Mouse (Mus musculus) liver, embryonic 13.5 days (tissue): ENCODE measurements around the gene Agpat3. TPM values are rescaled to one million over a fixed set of nuclear protein-coding genes. Genes with fewer than 3 reads are reported as not detected.
A peak's percentile ranks its signal among the peaks of the same experiment; 100 is the strongest.

ENCODE experiments used
- ATAC-seq: fragments of 200-750 bp; cut with Nextera tagmentation; 2 replicates; pipeline ENCODE4 v1.8.0; 2017; ENCODE audit warnings: low read depth, mild to moderate bottlenecking, moderate number of reproducible peaks, moderate library complexity
- DNase-seq: peaks from one replicate; pipeline ENCODE4 v3.0.0; 2022
- H3K27ac ChIP-seq: fragments of 300-500 bp; sonication (generic); 2 replicates; pipeline ENCODE4 v1.5.1; 2015; ENCODE audit warnings: moderate library complexity, mild to moderate bottlenecking, inconsistent platforms
- H3K27me3 ChIP-seq: fragments of 300-500 bp; sonication (generic); 2 replicates; pipeline ENCODE4 v1.6.1; 2015; ENCODE audit warnings: mild to moderate bottlenecking, inconsistent platforms
- H3K36me3 ChIP-seq: fragments of 300-500 bp; sonication (generic); 2 replicates; pipeline ENCODE4 v1.6.1; 2015; ENCODE audit warnings: mild to moderate bottlenecking, inconsistent platforms
- H3K4me1 ChIP-seq: fragments of 300-500 bp; sonication (generic); replicated peaks from 2 replicates; pipeline ENCODE4 v1.6.1; 2015; ENCODE audit warnings: inconsistent platforms
- H3K4me2 ChIP-seq: fragments of 300-500 bp; sonication (generic); 2 replicates; pipeline ENCODE4 v1.6.1; 2015; ENCODE audit warnings: inconsistent platforms, mild to moderate bottlenecking, moderate library complexity
- H3K4me3 ChIP-seq: fragments of 300-500 bp; sonication (generic); replicated peaks from 2 replicates; pipeline ENCODE4 v1.5.1; 2015; ENCODE audit warnings: mild to moderate bottlenecking, inconsistent platforms
- H3K9ac ChIP-seq: fragments of 300-500 bp; sonication (generic); 2 replicates; pipeline ENCODE4 v1.6.1; 2015; ENCODE audit warnings: mild to moderate bottlenecking, inconsistent platforms
- H3K9me3 ChIP-seq: fragments of 300-500 bp; sonication (generic); replicated peaks from 2 replicates; pipeline ENCODE4 v1.6.1; 2016; ENCODE audit warnings: inconsistent platforms
- WGBS: fragments of 180-500 bp; shearing (Covaris S2); methylation state at CpG from one replicate; pipeline ENCODE4 v1.1.7; 2015; ENCODE audit not compliant: insufficient replicate concordance; 5-methylcytosine and 5-hydroxymethylcytosine counted together
- polyA plus RNA-seq: library from polyadenylated mRNA; unstranded; fragments of >200 nt; fragmentation: Nextera tagmentation; extraction: Ambion mirVana; gene quantifications from 2 replicates; pipeline ENCODE4 v1.2.1, GENCODE M21; 2015

Gene Agpat3
- polyA plus RNA-seq, 1 experiment from 2014 or later = 19.5 TPM

- Histone ChIP-seq H3K9ac (no peak overlapping the region), H3K36me3 (no peaks in the 10 kb centered on the region), H3K27ac (no peak overlapping the region), H3K27me3 (peaks cover 8% of the 10 kb centered on the region), H3K4me1 (no peaks in the 10 kb centered on the region), H3K4me3 (no peak overlapping the region), H3K9me3 (0 out of 2 replicates have a peak, but pooled peaks cover under 1% of the 10 kb centered on the region), H3K4me2 (no peak overlapping the region)
- DNase-seq = no peak
- WGBS = 59% methylated on average over 3 of the region's 3 CpGs
- ATAC-seq = no peak
Measured at GRCm38 (mm10) chr10:78383567-78383966, 31.3 kb upstream of the Agpat3 start.

- Histone ChIP-seq H3K4me3 (no peak overlapping the region), H3K9me3 (0 out of 2 replicates have a peak, but pooled peaks cover 5% of the 10 kb centered on the region), H3K4me1 (peaks cover 2% of the 10 kb centered on the region; the same call in 1 of the 2 replicates), H3K27ac (no peak overlapping the region), H3K27me3 (peaks cover 6% of the 10 kb centered on the region; the same call in 1 of the 2 replicates), H3K9ac (no peak overlapping the region), H3K36me3 (no peaks in the 10 kb centered on the region), H3K4me2 (no peak overlapping the region)
- DNase-seq (no peak), ATAC-seq (no peak)
- WGBS = 88% methylated on average over 7 of the region's 7 CpGs
Measured at GRCm38 (mm10) chr10:78378516-78378915, 26.2 kb upstream of the Agpat3 start.

- ATAC-seq (peak; percentile 72), DNase-seq (peak; percentile 73)
- Histone ChIP-seq H3K9ac (no peak overlapping the region), H3K9me3 (no peaks in the 10 kb centered on the region), H3K36me3 (no peaks in the 10 kb centered on the region), H3K4me2 (peak overlapping the region; percentile 50), H3K27ac (no peak overlapping the region; the same call in 1 of the 2 replicates), H3K4me1 (peaks cover 42% of the 10 kb centered on the region), H3K4me3 (peak overlapping the region; percentile 25), H3K27me3 (peaks cover 6% of the 10 kb centered on the region; the same call in 1 of the 2 replicates)
- WGBS = 42% methylated on average over 27 of the region's 27 CpGs
Measured at GRCm38 (mm10) chr10:78372681-78373668, 20.7 kb upstream of the Agpat3 start.

GRCm38 (mm10) chr10:78371746-78372145 is 19.5 kb upstream of the Agpat3 start:
- Histone ChIP-seq H3K36me3 (no peaks in the 10 kb centered on the region), H3K9ac (no peak overlapping the region), H3K4me3 (no peak overlapping the region), H3K9me3 (no peaks in the 10 kb centered on the region), H3K4me1 (peaks cover 54% of the 10 kb centered on the region), H3K27me3 (peaks cover 6% of the 10 kb centered on the region; the same call in 1 of the 2 replicates), H3K27ac (no peak overlapping the region), H3K4me2 (no peak overlapping the region)
- no peak for DNase-seq
- no peak for ATAC-seq
- WGBS = 67% methylated on average over 6 of the region's 6 CpGs

GRCm38 (mm10) chr10:78367586-78367985 is 15.3 kb upstream of the Agpat3 start:
- no peak for DNase-seq
- Histone ChIP-seq H3K9me3 (no peaks in the 10 kb centered on the region), H3K36me3 (no peaks in the 10 kb centered on the region), H3K27me3 (0 out of 2 replicates have a peak, but pooled peaks cover 7% of the 10 kb centered on the region), H3K4me1 (peaks cover 58% of the 10 kb centered on the region), H3K4me2 (peak overlapping the region; percentile 69), H3K9ac (peak overlapping the region; percentile 64), H3K4me3 (peak overlapping the region; percentile 32; the same call in 1 of the 2 replicates), H3K27ac (peak overlapping the region; percentile 97)
- 18% methylated on average over 4 of the region's 4 CpGs for WGBS
- ATAC-seq = peak; percentile 66

GRCm38 (mm10) chr10:78366851-78367312 is 14.6 kb upstream of the Agpat3 start:
- Histone ChIP-seq H3K9me3 (no peaks in the 10 kb centered on the region), H3K4me1 (peaks cover 51% of the 10 kb centered on the region), H3K4me3 (peak overlapping the region; percentile 32), H3K27me3 (peaks cover 12% of the 10 kb centered on the region; the same call in 1 of the 2 replicates), H3K9ac (peak overlapping the region; percentile 74), H3K36me3 (no peaks in the 10 kb centered on the region), H3K4me2 (peak overlapping the region; percentile 69), H3K27ac (peak overlapping the region; percentile 97)
- DNase-seq (peak; percentile 68), ATAC-seq (peak; percentile 88)
- 3% methylated on average over 9 of the region's 9 CpGs for WGBS

- Histone ChIP-seq H3K27me3 (peaks cover 12% of the 10 kb centered on the region; the same call in 1 of the 2 replicates), H3K4me3 (peak overlapping the region; percentile 32), H3K4me1 (peaks cover 46% of the 10 kb centered on the region), H3K9me3 (no peaks in the 10 kb centered on the region), H3K27ac (peak overlapping the region; percentile 97), H3K36me3 (no peaks in the 10 kb centered on the region), H3K4me2 (peak overlapping the region; percentile 69), H3K9ac (peak overlapping the region; percentile 74)
- DNase-seq = no peak
- WGBS = 28% methylated on average over 5 of the region's 5 CpGs
- peak; percentile 44 for ATAC-seq
Measured at GRCm38 (mm10) chr10:78366195-78366834, 14.0 kb upstream of the Agpat3 start.

- ATAC-seq (no peak), DNase-seq (no peak)
- H3K9me3 ChIP-seq = no peaks in the 10 kb centered on the region
- no peak overlapping the region for H3K4me3 ChIP-seq
- H3K4me1 ChIP-seq = peaks cover 45% of the 10 kb centered on the region
- no peaks in the 10 kb centered on the region for H3K36me3 ChIP-seq
- peak overlapping the region; percentile 13; the same call in 1 of the 2 replicates for H3K4me2 ChIP-seq
- peak overlapping the region; percentile 97 for H3K27ac ChIP-seq
- H3K9ac ChIP-seq = peak overlapping the region; percentile 74
- WGBS = 74% methylated on average over 6 of the region's 6 CpGs
- peaks cover 13% of the 10 kb centered on the region; the same call in 1 of the 2 replicates for H3K27me3 ChIP-seq
Measured at GRCm38 (mm10) chr10:78365555-78365954, 13.3 kb upstream of the Agpat3 start.

GRCm38 (mm10) chr10:78364106-78364505 is 11.8 kb upstream of the Agpat3 start:
- DNase-seq (no peak), ATAC-seq (no peak)

GRCm38 (mm10) chr10:78363366-78363765 is 11.1 kb upstream of the Agpat3 start:
- no peak for ATAC-seq
- no peak overlapping the region for H3K9ac ChIP-seq
- 69% methylated on average over 6 of the region's 6 CpGs for WGBS
- H3K4me3 ChIP-seq = no peak overlapping the region
- H3K4me1 ChIP-seq = peaks cover 33% of the 10 kb centered on the region
- no peaks in the 10 kb centered on the region for H3K9me3 ChIP-seq
- peaks cover 23% of the 10 kb centered on the region; the same call in 1 of the 2 replicates for H3K27me3 ChIP-seq
- no peak overlapping the region for H3K27ac ChIP-seq
- H3K36me3 ChIP-seq = no peaks in the 10 kb centered on the region
- no peak overlapping the region for H3K4me2 ChIP-seq
- DNase-seq = no peak

More at GRCm38 (mm10) chr10:78364106-78364505, 11.8 kb upstream of the Agpat3 start:
- H3K9me3 ChIP-seq = no peaks in the 10 kb centered on the region
- H3K4me3 ChIP-seq = no peak overlapping the region
- no peak overlapping the region for H3K4me2 ChIP-seq
- H3K27ac ChIP-seq = no peak overlapping the region
- H3K9ac ChIP-seq = no peak overlapping the region
- peaks cover 39% of the 10 kb centered on the region for H3K4me1 ChIP-seq
- 20% methylated on average over 2 of the region's 2 CpGs for WGBS
- H3K36me3 ChIP-seq = no peaks in the 10 kb centered on the region
- H3K27me3 ChIP-seq = peaks cover 23% of the 10 kb centered on the region; the same call in 1 of the 2 replicates

GRCm38 (mm10) chr10:78361951-78362350 is 9.7 kb upstream of the Agpat3 start:
- no peak for DNase-seq

More at GRCm38 (mm10) chr10:78361951-78362350, 9.7 kb upstream of the Agpat3 start:
- Histone ChIP-seq H3K4me2 (no peak overlapping the region), H3K36me3 (no peaks in the 10 kb centered on the region), H3K27me3 (peaks cover 23% of the 10 kb centered on the region; the same call in 1 of the 2 replicates), H3K9me3 (no peaks in the 10 kb centered on the region), H3K4me1 (peaks cover 27% of the 10 kb centered on the region), H3K27ac (no peak overlapping the region), H3K9ac (no peak overlapping the region), H3K4me3 (no peak overlapping the region)
- 58% methylated on average over 2 of the region's 2 CpGs for WGBS
- no peak for ATAC-seq
